Mouse (Mus musculus) ovary, postnatal 36 days (tissue): ENCODE data around the gene Wipf1.

Experiments used
- DNase-seq: peaks from one replicate; pipeline ENCODE4 v3.0.0; 2022; ENCODE audit warnings: low spot score, mixed read lengths

The Wipf1 gene

DNA sequence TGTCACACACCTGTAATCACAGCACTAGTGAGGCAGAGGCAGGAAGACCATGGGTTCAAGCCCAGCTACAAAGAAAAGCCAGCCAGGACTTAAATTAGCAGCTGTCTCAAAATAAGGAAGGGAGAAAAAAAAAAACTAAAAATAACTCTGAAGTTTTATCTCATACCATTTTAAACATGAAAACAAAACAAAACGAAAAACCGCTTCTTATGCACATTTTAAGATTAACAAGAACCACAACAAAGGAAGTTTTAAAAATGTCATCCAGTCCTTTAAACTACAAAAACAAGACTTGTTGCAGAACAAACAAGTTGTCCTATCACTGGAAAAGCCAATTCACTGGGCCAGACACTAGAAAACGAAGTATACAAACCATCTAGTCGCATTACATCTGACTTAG lies 144.4 kb downstream of the Wipf1 start:
- DNase-seq: no peak

DNA sequence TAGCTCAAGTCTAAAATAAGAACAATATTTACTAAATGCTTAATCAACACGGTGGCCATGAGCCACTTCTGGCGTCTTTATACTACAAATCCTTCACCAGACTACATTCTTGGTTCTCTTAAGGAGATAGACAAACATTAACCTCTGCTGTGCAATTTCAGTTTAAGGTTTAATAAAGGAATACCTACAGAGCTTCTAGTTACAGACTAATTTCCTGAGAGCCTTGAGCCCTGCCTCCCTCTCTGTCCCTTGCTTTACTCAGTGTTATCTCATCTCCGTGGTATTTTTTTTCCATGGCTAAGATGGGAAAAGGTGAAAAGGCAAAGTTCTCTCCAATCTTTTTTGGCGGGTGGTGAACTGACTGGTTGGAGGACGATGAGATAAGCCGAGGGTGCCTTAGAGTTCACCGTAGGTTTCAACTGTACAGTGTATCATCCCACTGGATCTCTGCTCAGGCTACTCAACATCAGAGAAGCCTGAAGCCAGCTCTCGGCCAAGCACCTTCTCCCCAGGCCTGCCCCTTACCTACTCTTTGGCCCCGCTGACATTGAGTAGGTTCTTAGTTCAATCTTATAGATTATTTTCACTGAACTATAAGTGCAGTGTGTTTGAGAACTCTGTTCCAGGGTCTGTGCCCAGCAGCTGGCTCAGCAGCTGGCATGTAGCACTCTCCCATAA lies 149.1 kb downstream of the Wipf1 start:
- no peak for DNase-seq

DNA sequence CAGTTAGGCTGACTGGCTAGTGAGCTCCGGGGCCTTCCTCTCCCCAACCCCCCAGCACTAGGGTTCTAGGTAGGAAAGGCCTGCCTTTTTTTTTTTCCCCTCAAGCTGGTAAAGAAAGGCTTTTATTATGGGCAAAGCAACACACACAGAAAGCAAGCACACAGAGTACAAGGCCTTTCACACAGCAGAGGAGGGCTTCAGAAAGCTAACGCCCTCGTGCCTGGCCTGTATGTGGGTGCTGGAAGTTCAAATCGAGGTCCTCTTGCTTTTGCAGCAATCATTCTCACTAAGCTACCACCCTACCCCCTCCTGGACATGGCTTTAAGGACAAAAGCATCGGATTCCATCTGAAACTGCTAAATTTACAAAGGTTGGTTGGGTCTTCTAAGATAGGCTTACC lies 149.9 kb downstream of the Wipf1 start:
- DNase-seq: no peak
